Mouse (Mus musculus) testis, adult 2 months (tissue): ENCODE measurements around the gene Cep19. TPM values are rescaled to one million over a fixed set of nuclear protein-coding genes. Genes with fewer than 3 reads are reported as not detected.

ENCODE experiments used
- H3K27ac ChIP-seq: fragments of 200-500 bp; 2 replicates; pipeline ENCODE4 v1.5.1; 2012; ENCODE audit warnings: low read depth, low read length; ENCODE audit not compliant: control insufficient read depth, insufficient read depth
- H3K27me3 ChIP-seq: fragments of 200-500 bp; 2 replicates; pipeline ENCODE4 v1.6.1; 2012; ENCODE audit warnings: mild to moderate bottlenecking, low read length, moderate library complexity; ENCODE audit not compliant: control insufficient read depth, insufficient read depth
- H3K36me3 ChIP-seq: fragments of 200-500 bp; 2 replicates; pipeline ENCODE4 v1.6.1; 2012; ENCODE audit warnings: mild to moderate bottlenecking, low read length; ENCODE audit not compliant: control insufficient read depth, insufficient read depth
- H3K4me1 ChIP-seq: fragments of 200-500 bp; 2 replicates; pipeline ENCODE4 v1.6.1; 2012; ENCODE audit warnings: low read length; ENCODE audit not compliant: control insufficient read depth, insufficient read depth
- H3K4me3 ChIP-seq: fragments of 200-500 bp; 2 replicates; pipeline ENCODE4 v1.5.1; 2012; ENCODE audit warnings: low read depth, mild to moderate bottlenecking, low read length, moderate library complexity, mixed read lengths; ENCODE audit not compliant: control insufficient read depth
- CTCF ChIP-seq: fragments of 200-500 bp; IDR thresholded peaks from 2 replicates; pipeline ENCODE4 v1.5.1; 2012; ENCODE audit warnings: low read depth, mild to moderate bottlenecking, inconsistent platforms, low read length, moderate library complexity; ENCODE audit not compliant: control insufficient read depth, insufficient read depth, insufficient replicate concordance
- POLR2A ChIP-seq: fragments of 200-500 bp; IDR thresholded peaks from 2 replicates; pipeline ENCODE4 v1.6.1; 2012; ENCODE audit warnings: low read depth, mild to moderate bottlenecking, inconsistent platforms, low read length, moderate library complexity; ENCODE audit not compliant: control insufficient read depth
- polyA plus RNA-seq: library from polyadenylated mRNA; depleted of rRNA; stranded (reverse); fragments of >200 nt; gene quantifications from 2 replicates; pipeline ENCODE4 v1.2.3, GENCODE M21; 2012

Gene Cep19
- polyA plus RNA-seq, 1 experiment: 33.5 TPM

- TF ChIP-seq POLR2A (no peak), CTCF (no peak)
- Histone ChIP-seq H3K4me1 (peaks cover 7% of the 10 kb centered on the region), H3K36me3 (no peaks in the 10 kb centered on the region), H3K4me3 (no peak overlapping the region), H3K27me3 (no peaks in the 10 kb centered on the region), H3K27ac (no peak overlapping the region)
These were observed 14.1 kb downstream of the Cep19 start for GRCm38 (mm10) chr16:32113541-32114218.

DNA sequence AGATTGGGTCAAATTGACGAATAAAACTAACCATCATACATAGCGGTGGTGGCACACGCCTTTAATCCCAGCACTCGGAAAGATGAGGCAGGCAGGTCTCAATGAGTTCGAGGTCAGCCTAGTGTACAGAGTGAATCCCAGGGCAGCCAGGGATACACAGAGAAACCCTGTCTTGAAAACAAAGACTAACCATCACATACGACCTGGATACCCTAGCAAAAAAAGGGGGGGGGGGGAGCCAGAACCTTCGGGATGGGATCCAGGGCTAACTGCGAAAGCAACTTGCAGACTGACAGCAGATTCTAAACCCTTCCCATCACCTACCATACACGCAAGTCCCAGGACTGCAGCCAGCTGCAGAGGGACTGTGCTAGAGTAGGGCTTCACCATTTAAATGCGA, 14.8 kb downstream of the Cep19 start:
- Histone ChIP-seq H3K27me3 (no peaks in the 10 kb centered on the region), H3K4me3 (no peak overlapping the region), H3K36me3 (no peaks in the 10 kb centered on the region), H3K27ac (no peak overlapping the region), H3K4me1 (peaks cover 7% of the 10 kb centered on the region)
- TF ChIP-seq POLR2A (no peak), CTCF (no peak)

GRCm38 (mm10) chr16:32114968-32115695, 15.5 kb downstream of the Cep19 start:
- no peak overlapping the region for H3K4me3 ChIP-seq
- no peaks in the 10 kb centered on the region for H3K36me3 ChIP-seq
- H3K4me1 ChIP-seq: peaks cover 7% of the 10 kb centered on the region
- TF ChIP-seq POLR2A (no peak), CTCF (peak; percentile 97)
- no peaks in the 10 kb centered on the region for H3K27me3 ChIP-seq
- H3K27ac ChIP-seq: no peak overlapping the region

DNA sequence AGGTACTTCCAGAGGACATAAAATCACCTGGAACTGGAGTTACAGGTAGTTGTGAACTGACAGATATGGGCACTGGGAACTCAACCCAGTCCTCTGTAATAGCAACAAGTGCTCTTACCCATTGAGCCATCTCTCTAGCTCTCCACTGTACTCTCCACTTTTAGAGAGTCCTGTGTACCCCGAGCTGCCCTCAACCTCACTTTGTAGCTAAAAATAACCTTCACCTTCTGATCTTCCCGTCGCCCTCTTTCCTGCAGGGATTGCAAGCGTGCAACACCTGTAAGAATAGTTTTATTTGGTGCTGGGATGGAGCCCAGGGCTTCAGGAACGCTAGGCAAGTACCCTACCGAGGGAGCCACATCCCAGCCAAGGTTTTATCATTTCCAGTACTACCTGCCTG, 16.2 kb downstream of the Cep19 start:
- Histone ChIP-seq H3K4me3 (no peak overlapping the region), H3K27me3 (no peaks in the 10 kb centered on the region), H3K27ac (no peak overlapping the region), H3K4me1 (peaks cover 7% of the 10 kb centered on the region), H3K36me3 (no peaks in the 10 kb centered on the region)
- no peak for TF ChIP-seq POLR2A
- no peak for TF ChIP-seq CTCF

DNA sequence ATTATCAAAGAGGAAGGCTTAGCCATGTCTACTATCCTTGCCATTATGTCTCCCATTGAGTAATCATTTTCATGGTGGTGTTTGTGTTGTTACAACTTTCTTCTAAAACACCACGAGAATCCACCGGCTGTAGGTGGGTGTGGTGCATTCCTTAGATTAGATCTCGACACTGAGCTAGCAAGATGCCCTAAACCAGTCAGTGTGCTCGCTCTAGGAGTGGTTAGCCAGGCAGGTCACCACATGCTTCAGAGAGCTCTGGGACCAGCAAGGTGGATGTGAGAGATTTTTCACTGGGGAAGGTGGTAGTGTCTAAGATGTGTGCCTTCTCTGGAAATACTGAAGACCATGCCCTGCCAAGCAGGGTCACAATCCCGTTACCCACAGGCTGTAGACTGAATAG, 16.6 kb downstream of the Cep19 start:
- TF ChIP-seq POLR2A (no peak), CTCF (no peak)
- H3K4me3 ChIP-seq: no peak overlapping the region
- H3K36me3 ChIP-seq: no peaks in the 10 kb centered on the region
- no peaks in the 10 kb centered on the region for H3K27me3 ChIP-seq
- peaks cover 7% of the 10 kb centered on the region for H3K4me1 ChIP-seq
- no peak overlapping the region for H3K27ac ChIP-seq

- H3K27me3 ChIP-seq: no peaks in the 10 kb centered on the region
- no peaks in the 10 kb centered on the region for H3K4me1 ChIP-seq
- TF ChIP-seq POLR2A (no peak), CTCF (peak; percentile 67; the same call in 1 of the 2 replicates)
- no peaks in the 10 kb centered on the region for H3K36me3 ChIP-seq
- H3K4me3 ChIP-seq: no peak overlapping the region
- H3K27ac ChIP-seq: no peak overlapping the region
These were observed 20.9 kb downstream of the Cep19 start for GRCm38 (mm10) chr16:32120454-32120853.

GRCm38 (mm10) chr16:32124020-32124419, 24.4 kb downstream of the Cep19 start:
- no peak overlapping the region for H3K4me3 ChIP-seq
- H3K36me3 ChIP-seq: no peaks in the 10 kb centered on the region
- no peak overlapping the region for H3K27ac ChIP-seq
- no peaks in the 10 kb centered on the region for H3K27me3 ChIP-seq
- H3K4me1 ChIP-seq: no peaks in the 10 kb centered on the region
- TF ChIP-seq CTCF (no peak), POLR2A (no peak)
